Mouse (Mus musculus): ENCODE data around the gene 1810030O07Rik. TPM values are rescaled to one million over a fixed set of nuclear protein-coding genes. Genes with fewer than 3 reads are reported as not detected.
"Not testable (repeated sequence)": the region's sequence is repeated elsewhere in the genome, so short reads cannot be mapped to it uniquely, and the experiment has no call there.

Gene 1810030O07Rik
- total RNA-seq (2015) (59.1 and 64.5 TPM in 2 replicates), total RNA-seq (2017) (35.2 and 37.3 TPM in 2 replicates)

DNA sequence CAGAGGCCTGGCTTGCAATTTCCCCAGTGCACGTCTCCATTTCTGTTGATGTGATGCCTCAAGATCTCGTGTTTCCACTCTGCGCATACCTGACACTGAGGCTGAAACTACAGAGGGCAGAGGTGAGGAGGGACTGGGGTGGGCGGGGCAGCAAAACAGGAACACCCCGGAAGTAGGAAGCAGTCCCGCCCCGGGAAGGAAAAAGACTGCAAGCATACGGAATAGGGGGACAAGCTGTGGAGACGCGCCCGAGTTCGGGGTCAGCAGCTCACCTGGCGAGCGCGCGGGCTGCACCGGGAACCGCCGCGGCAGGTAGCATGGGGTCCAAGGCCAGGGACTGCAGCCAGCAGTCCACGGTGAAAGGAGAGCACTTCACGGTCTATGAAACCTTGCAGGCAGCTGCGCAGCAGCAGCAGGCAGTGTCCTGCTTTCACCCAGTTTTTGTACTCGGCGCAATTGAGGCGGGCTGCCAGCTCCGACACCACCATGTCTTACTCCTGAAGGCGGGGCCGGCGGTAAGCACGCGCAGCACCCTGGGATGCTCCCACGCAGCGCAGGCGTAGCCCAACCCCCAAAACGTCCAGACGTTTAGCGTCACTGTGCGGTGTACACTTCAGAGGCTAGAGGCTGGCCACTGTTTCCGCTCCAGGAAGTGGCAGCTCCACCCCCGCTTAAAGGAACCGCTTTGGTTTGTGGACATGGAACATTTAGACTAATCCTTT is at the start of gene 1810030O07Rik:
Gene 1810030O07Rik, minus strand, starts transcription at position 615 of the 722 bp plus-strand sequence.
- ATAC-seq (replicated peaks; ENCODE audit: poor library complexity): peak; percentile 99

DNA sequence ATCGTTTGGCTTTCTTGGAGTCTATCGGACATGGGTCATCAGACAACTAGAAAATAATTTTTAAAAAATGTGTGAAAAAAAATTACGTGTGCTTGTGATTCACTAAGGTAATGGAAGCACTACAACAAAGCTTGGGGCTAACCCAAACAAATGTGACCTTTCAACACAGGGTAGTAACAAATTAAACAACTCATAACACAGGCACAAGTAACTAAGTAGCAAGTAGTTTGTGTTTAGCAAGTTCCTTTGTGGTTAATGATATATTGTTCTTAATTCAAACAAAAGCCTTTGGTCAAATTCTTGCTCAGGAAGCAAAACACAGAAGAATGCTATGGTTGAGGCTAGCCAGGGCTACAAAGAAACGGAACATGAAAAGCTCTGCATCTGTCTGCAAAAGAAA is 42.6 kb upstream of the 1810030O07Rik start:
- no peak for ATAC-seq (replicated peaks; ENCODE audit: poor library complexity)

DNA sequence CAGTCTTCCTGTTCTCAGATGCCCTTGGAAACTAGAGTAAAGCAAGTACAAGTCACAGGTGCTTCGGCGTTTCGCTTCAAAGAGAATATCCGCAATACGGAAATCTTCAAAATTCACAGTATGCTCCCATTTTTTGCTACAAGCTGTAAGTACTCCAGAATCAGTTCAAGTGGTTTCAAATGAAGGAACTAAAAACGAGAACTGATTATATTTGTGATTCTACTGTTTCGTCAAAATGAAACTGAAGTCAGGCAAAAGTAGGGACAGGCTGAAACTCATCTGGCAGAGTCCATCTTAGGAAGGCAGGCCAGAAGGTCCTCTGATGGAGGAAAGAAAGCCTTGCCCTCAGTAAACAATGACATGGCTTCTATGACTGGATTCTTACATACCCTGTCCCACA is 40.3 kb upstream of the 1810030O07Rik start:
- no peak for ATAC-seq (replicated peaks; ENCODE audit: poor library complexity)

DNA sequence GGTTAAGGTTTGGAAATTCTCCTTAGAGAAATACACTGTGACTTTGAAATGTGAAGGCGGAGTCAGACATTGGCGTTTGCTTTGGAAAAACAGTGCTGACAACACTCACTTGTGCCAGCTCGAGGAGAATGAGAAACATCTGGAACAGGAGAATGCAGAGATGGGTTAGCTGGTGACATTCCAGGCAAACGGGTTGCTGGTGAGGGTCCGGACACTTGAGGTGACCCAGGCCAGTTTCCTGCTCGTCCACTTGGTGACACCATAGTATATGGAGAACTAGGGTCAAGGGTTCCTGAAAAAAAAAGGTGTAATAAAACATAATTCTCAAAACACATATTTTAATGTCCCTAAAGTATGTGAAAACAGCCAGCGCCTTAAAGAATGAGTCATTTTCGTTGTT is 13.4 kb upstream of the 1810030O07Rik start:
- no peak for ATAC-seq (replicated peaks; ENCODE audit: poor library complexity)

DNA sequence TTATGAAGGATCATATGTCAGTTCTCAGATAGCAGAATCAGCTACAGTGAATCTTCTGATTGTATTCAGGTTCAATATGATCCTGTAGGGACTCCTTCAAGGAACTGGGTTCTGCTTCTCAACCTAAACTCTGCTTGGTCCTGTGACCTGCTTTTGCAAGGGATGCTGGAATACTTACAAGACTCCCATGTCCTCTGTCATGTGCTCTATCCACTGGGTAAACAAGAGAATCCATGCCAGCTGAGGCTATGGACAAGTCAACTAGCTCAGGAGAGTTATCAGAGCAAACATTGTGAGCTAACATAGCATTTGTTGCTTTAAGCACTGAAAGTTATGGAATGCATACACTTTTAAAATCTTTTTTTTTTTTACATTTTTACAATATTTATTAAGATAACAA is 12.6 kb upstream of the 1810030O07Rik start:
- no peak for ATAC-seq (replicated peaks; ENCODE audit: poor library complexity)

DNA sequence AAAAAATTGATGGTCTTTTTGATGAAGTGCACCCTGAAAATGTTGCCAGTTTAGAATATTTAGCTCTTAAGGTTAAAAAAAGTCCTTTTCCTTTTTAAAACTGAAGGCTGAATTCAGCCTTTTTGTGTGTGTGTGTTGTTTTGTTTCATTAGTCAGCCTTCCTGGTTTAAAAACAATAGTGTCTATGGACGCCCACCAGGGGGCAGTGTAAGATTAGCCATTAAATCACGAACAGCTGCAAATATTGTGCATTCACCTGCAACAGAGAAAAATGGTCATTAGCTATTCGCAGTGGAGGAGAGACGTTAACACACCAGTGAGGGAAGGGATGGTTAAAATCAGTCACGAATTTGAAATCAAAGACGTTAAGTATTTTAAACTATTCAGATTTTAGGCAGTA is 3.9 kb upstream of the 1810030O07Rik start:
- peak; percentile 49; the same call in 1 of the 2 replicates for ATAC-seq (replicated peaks; ENCODE audit: poor library complexity)

DNA sequence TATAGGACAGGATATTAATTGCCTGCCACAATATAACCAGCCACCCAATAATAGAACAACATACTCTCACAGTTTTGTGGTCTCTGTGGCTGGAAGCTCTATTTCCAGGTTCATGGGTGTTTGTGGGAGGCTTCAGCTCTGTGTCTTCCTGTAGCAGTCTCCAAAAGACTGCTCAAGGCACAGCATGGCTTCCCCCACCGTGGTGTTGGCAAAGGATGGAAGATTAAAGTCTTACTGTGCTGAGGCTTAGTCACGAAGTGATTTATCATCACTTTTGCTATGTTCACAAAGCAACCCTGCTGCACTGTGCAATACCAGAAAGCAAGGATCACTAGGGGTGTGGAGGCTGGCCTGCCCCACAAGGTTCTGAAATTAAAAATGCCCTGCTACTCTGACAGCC is 19.6 kb downstream of the 1810030O07Rik start:
- no peak for ATAC-seq (replicated peaks; ENCODE audit: poor library complexity)

DNA sequence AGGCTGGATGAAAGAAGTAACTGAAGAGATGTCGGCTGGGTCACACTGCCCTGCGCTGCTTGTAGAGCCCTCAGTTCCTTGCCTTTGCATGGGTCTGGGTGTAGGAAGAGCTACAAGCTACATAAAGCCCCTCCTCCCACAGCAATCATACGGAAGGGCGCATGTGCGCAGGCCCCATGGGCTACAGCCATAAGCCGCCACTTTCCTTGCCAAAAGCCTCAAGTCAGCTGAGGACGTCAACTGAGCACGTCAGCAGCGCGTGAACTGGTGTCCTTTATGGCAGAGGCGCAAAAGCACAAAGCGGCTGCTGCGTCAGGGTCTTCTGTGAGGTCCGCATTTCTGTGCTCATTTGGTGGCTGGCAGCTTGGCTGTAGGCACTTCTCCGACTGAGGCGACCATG is 21.6 kb downstream of the 1810030O07Rik start:
- ATAC-seq (replicated peaks; ENCODE audit: poor library complexity): no peak

DNA sequence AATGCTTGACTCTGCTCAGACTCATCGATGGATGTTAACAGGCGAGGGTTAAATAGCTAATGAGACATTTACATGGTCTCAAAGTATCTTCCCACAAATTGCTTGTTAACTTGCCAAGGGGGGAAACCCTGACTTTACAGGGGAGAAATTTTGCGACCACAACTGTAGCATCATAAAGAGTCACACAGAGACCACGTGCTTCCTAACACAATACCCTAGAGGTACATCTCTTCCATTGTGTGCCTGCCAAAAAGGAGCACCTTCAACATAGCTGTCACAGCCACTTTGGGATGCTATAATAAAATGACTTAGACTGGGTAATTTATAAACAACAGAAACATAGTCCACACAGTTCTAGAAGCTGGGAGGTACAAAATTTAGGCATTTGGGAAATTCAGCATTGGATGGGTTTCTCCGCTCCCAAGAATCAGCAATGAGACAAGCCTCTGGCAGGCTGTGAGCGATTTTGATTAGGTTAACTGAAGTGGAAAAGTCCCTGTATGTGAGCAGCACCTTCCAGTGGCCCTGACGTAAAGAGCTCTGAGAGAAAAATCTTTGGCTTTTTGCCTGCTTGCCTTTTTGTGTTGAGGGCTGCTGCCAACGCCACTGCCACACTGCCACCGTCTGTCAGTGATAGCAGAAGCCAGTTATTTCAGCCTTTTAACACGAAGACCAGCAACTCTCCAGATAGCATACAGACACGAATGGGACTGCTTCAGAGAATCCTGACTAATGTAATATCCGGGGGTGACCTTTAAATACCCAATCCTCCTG is 27.8 kb downstream of the 1810030O07Rik start:
- peak; percentile 48 for ATAC-seq (replicated peaks; ENCODE audit: poor library complexity)

DNA sequence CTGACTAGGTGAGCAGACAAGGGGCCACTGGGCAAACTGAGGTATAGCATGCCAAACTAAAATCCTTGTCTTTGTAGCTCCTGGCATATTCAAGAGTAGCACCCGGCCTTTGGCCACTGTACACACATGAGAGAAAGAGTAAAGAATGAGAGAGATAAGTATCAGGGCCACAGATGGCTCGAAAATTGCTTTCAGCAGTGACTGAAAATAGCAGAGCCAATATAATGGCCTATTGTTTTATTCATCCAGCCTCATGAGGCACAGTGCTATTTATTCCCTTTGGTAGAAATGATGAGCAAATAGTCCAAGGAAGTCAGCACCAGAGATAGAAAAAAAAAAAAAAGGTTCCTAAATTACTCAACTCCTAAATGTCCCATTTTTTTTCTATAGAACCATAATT is 28.5 kb downstream of the 1810030O07Rik start:
- no peak for ATAC-seq (replicated peaks; ENCODE audit: poor library complexity)

DNA sequence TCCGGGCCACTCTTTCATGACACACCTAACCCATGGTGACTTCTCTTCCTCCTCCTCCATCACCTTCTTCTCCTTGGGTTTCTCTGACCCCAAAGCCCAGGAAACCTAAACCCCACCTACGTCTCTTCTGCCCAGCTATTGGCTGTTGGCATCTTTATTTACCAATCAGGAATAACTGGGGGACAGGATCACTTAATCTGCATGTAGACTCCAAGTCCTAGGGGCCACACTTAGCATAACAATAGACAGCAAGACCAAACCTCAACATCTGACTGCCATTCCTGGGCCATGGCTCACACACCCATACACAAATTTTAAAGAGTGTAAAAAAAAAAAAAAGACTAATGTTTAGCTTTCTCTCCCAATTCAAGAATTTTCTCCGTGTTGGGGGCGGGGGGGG is 48.3 kb downstream of the 1810030O07Rik start:
- ATAC-seq (replicated peaks; ENCODE audit: poor library complexity): no peak

DNA sequence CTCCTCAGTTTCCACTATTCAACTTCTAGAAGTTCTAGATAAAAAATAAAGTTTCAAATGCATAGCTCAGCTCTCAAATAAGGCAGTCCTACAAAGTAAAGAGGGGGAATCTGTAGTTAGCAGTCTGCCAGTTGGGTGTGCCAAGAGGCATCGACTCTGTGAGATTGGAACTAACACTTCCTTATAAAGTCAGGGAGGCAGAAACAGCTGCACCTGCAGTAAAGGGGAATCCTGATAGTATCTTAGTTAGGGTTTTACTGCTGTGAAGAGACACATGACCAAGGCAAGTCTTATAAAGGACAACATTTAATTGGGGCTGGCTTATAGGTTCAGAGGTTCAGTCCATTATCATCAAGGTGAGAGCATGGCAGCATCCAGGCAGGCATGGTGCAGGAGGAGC is 61.1 kb downstream of the 1810030O07Rik start:
- not testable (repeated sequence) for ATAC-seq (replicated peaks; ENCODE audit: poor library complexity)

DNA sequence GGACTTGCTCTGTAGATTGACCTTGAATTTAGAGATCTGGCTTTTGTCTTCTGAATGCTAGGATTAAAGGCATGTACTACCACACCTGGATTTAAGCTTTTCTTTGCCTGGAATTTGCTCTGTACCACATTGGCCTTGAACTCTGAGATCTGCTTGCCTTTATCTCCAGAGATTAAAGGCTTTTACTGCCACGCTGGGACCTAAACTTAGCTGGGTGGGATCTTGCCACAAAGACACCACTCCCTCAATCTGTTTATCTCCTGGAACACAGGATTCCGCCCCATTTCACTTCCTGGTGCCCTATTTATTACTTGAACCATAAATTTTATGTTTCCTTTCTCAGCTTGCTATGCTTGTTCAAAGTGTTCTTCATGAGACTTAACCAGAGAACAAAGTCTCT is 62.3 kb downstream of the 1810030O07Rik start:
- peak; percentile 39; the same call in 1 of the 2 replicates for ATAC-seq (replicated peaks; ENCODE audit: poor library complexity)

DNA sequence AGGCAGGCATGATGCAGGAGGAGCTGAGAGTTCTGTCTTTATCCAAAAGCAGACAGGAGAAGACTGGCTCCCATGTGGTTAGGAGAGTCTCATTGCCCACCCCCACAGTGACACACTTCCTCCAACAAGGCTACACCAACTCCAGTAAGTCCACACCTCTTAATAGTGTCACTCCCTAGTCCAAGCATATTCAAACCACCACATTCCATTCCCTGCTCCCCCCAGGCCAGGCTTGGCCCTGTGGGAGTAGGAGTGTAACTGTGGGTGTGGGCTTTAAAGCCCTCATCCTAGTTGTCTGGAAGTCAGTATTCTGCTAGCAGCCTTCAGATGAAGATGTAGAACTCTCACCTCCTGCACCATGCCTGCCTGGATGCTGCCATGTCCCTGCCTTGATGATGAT is 62.9 kb downstream of the 1810030O07Rik start:
- ATAC-seq (replicated peaks; ENCODE audit: poor library complexity): not testable (repeated sequence)

Other genes starting within 250 kb of the 1810030O07Rik start
- 218 and 255 TPM in 2 replicates for gene Atp6ap2, start 85.9 kb downstream of the 1810030O07Rik start, total RNA-seq (2015)
- 166 and 171 TPM in 2 replicates for gene Atp6ap2, start 85.9 kb downstream of the 1810030O07Rik start, total RNA-seq (2017)
- gene Med14, start 88.4 kb upstream of the 1810030O07Rik start, total RNA-seq (2015): 86.9 and 87.6 TPM in 2 replicates
- gene Med14, start 88.4 kb upstream of the 1810030O07Rik start, total RNA-seq (2017): 20.0 and 24.3 TPM in 2 replicates

Data from megakaryocyte progenitor cell, adult 5-6 weeks (primary cell).